Mouse (Mus musculus) inflammation-experienced regulatory T-cells, adult 6 months (primary cell): ENCODE data around the gene Tpx2. TPM values are rescaled to one million over a fixed set of nuclear protein-coding genes. Genes with fewer than 3 reads are reported as not detected.

Experiments
- polyA plus RNA-seq, 3 experiments: library from polyadenylated mRNA; unstranded; fragments of 100-300 nt; shearing (Covaris generic); gene quantifications; one replicate each; pipeline ENCODE4 v1.2.1; 2017

The Tpx2 gene
- polyA plus RNA-seq, 3 experiments from 2014 or later, result 5.3 to 56.1 (median 5.7) TPM

Other genes with a start within 250 kb of the Tpx2 start
- gene Defb45, start 248.6 kb upstream of the Tpx2 start, polyA plus RNA-seq, result not detected
- gene Defb36, start 243.6 kb upstream of the Tpx2 start, polyA plus RNA-seq, result not detected
- 1 to 10 TPM in 1 of 3 experiments, not detected in 2; 1.4 TPM for gene Defb25, start 224.9 kb upstream of the Tpx2 start, polyA plus RNA-seq
- not detected for gene Rem1, start 221.0 kb upstream of the Tpx2 start, polyA plus RNA-seq
- 10 to 100 TPM; 61.6 to 72.9 (median 72.1) TPM for gene H13, start 178.5 kb upstream of the Tpx2 start, polyA plus RNA-seq
- gene Mcts2, start 160.9 kb upstream of the Tpx2 start, polyA plus RNA-seq, result 1 to 10 TPM; 2.4 to 3.7 (median 2.5) TPM
- gene Id1, start 111.7 kb upstream of the Tpx2 start, polyA plus RNA-seq, result under 1 TPM in 1 of 3 experiments, not detected in 2; 0.91 TPM
- not detected for gene Cox4i2, start 93.8 kb upstream of the Tpx2 start, polyA plus RNA-seq
- gene Bcl2l1, start 16.2 kb upstream of the Tpx2 start, polyA plus RNA-seq, result 10 to 100 TPM; 36.5 to 64.5 (median 41.8) TPM
- gene Mylk2, start 63.4 kb downstream of the Tpx2 start, polyA plus RNA-seq, result not detected
- not detected for gene Foxs1, start 85.2 kb downstream of the Tpx2 start, polyA plus RNA-seq
- gene Dusp15, start 103.7 kb downstream of the Tpx2 start, polyA plus RNA-seq, result not detected
- gene Ttll9, start 114.5 kb downstream of the Tpx2 start, polyA plus RNA-seq, result 1 to 10 TPM in 2 of 3 experiments, under 1 TPM in 1; 0.92 to 1.6 (median 1.0) TPM
- 100 to 1,000 TPM; 149 to 191 (median 188) TPM for gene Pdrg1, start 167.5 kb downstream of the Tpx2 start, polyA plus RNA-seq
- gene Xkr7, start 183.9 kb downstream of the Tpx2 start, polyA plus RNA-seq, result not detected
- not detected for gene Ccm2l, start 218.0 kb downstream of the Tpx2 start, polyA plus RNA-seq